Mouse (Mus musculus): ENCODE results near the gene Mex3b.
A peak's percentile ranks its signal among the peaks of the same experiment; 100 is the strongest.

The Mex3b gene

GRCm38 (mm10) chr7:82858611-82859010 lies 8.5 kb upstream of the Mex3b start:
- Histone ChIP-seq H3K27me3 (ENCODE audit: control insufficient read depth, insufficient read depth, low read length, poor library complexity, severe bottlenecking) (no peaks in the 10 kb centered on the region), H3K36me3 (ENCODE audit: control insufficient read depth, insufficient read depth, low read length, poor library complexity, severe bottlenecking) (no peaks in the 10 kb centered on the region)
- no peak for DNase-seq (ENCODE audit: low read depth, low spot score)

- no peaks in the 10 kb centered on the region for H3K27me3 ChIP-seq (ENCODE audit: control insufficient read depth, insufficient read depth, low read length, poor library complexity, severe bottlenecking)
- no peaks in the 10 kb centered on the region for H3K36me3 ChIP-seq (ENCODE audit: control insufficient read depth, insufficient read depth, low read length, poor library complexity, severe bottlenecking)
- no peak for DNase-seq (ENCODE audit: low read depth, low spot score)
These were observed 6.5 kb upstream of the Mex3b start for GRCm38 (mm10) chr7:82860626-82861025.

GRCm38 (mm10) chr7:82863341-82863740 lies 3.8 kb upstream of the Mex3b start:
- DNase-seq (ENCODE audit: low read depth, low spot score), result no peak
- H3K36me3 ChIP-seq (ENCODE audit: control insufficient read depth, insufficient read depth, low read length, poor library complexity, severe bottlenecking), result no peaks in the 10 kb centered on the region
- no peaks in the 10 kb centered on the region for H3K27me3 ChIP-seq (ENCODE audit: control insufficient read depth, insufficient read depth, low read length, poor library complexity, severe bottlenecking)

GRCm38 (mm10) chr7:82864260-82864990 lies 2.7 kb upstream of the Mex3b start:
- Histone ChIP-seq H3K36me3 (ENCODE audit: control insufficient read depth, insufficient read depth, low read length, poor library complexity, severe bottlenecking) (no peaks in the 10 kb centered on the region), H3K27me3 (ENCODE audit: control insufficient read depth, insufficient read depth, low read length, poor library complexity, severe bottlenecking) (no peaks in the 10 kb centered on the region)
- no peak for DNase-seq (ENCODE audit: low read depth, low spot score)

- DNase-seq (ENCODE audit: low read depth, low spot score), result peak; percentile 59
- H3K27me3 ChIP-seq (ENCODE audit: control insufficient read depth, insufficient read depth, low read length, poor library complexity, severe bottlenecking), result no peaks in the 10 kb centered on the region
These were observed 2.0 kb upstream of the Mex3b start for GRCm38 (mm10) chr7:82864991-82865771.

GRCm38 (mm10) chr7:82865834-82866485 lies 1.2 kb upstream of the Mex3b start:
- H3K27me3 ChIP-seq (ENCODE audit: control insufficient read depth, insufficient read depth, low read length, poor library complexity, severe bottlenecking), result no peaks in the 10 kb centered on the region
- peak; percentile 99 for DNase-seq (ENCODE audit: low read depth, low spot score)
- H3K36me3 ChIP-seq (ENCODE audit: control insufficient read depth, insufficient read depth, low read length, poor library complexity, severe bottlenecking), result no peaks in the 10 kb centered on the region

More at GRCm38 (mm10) chr7:82864991-82865771, 2.0 kb upstream of the Mex3b start:
- no peaks in the 10 kb centered on the region for H3K36me3 ChIP-seq (ENCODE audit: control insufficient read depth, insufficient read depth, low read length, poor library complexity, severe bottlenecking)

- peak; percentile 91 for DNase-seq (ENCODE audit: low read depth, low spot score)
These were observed 455 bp upstream of the Mex3b start for GRCm38 (mm10) chr7:82866486-82867270.

GRCm38 (mm10) chr7:82868309-82869230 lies 1.4 kb downstream of the Mex3b start:
- Histone ChIP-seq H3K27me3 (ENCODE audit: control insufficient read depth, insufficient read depth, low read length, poor library complexity, severe bottlenecking) (no peaks in the 10 kb centered on the region), H3K36me3 (ENCODE audit: control insufficient read depth, insufficient read depth, low read length, poor library complexity, severe bottlenecking) (no peaks in the 10 kb centered on the region)
- peak; percentile 41 for DNase-seq (ENCODE audit: low read depth, low spot score)

More at GRCm38 (mm10) chr7:82866486-82867270, 455 bp upstream of the Mex3b start:
- Histone ChIP-seq H3K27me3 (ENCODE audit: control insufficient read depth, insufficient read depth, low read length, poor library complexity, severe bottlenecking) (no peaks in the 10 kb centered on the region), H3K36me3 (ENCODE audit: control insufficient read depth, insufficient read depth, low read length, poor library complexity, severe bottlenecking) (no peaks in the 10 kb centered on the region)

GRCm38 (mm10) chr7:82869231-82870147 lies 2.4 kb downstream of the Mex3b start:
- DNase-seq (ENCODE audit: low read depth, low spot score), result no peak
- Histone ChIP-seq H3K36me3 (ENCODE audit: control insufficient read depth, insufficient read depth, low read length, poor library complexity, severe bottlenecking) (no peaks in the 10 kb centered on the region), H3K27me3 (ENCODE audit: control insufficient read depth, insufficient read depth, low read length, poor library complexity, severe bottlenecking) (no peaks in the 10 kb centered on the region)

GRCm38 (mm10) chr7:82870148-82870513 lies 3.0 kb downstream of the Mex3b start:
- H3K27me3 ChIP-seq (ENCODE audit: control insufficient read depth, insufficient read depth, low read length, poor library complexity, severe bottlenecking), result no peaks in the 10 kb centered on the region
- no peak for DNase-seq (ENCODE audit: low read depth, low spot score)
- H3K36me3 ChIP-seq (ENCODE audit: control insufficient read depth, insufficient read depth, low read length, poor library complexity, severe bottlenecking), result no peaks in the 10 kb centered on the region

GRCm38 (mm10) chr7:82876551-82876950 lies 9.4 kb downstream of the Mex3b start:
- DNase-seq (ENCODE audit: low read depth, low spot score), result peak; percentile 61
- Histone ChIP-seq H3K36me3 (ENCODE audit: control insufficient read depth, insufficient read depth, low read length, poor library complexity, severe bottlenecking) (no peaks in the 10 kb centered on the region), H3K27me3 (ENCODE audit: control insufficient read depth, insufficient read depth, low read length, poor library complexity, severe bottlenecking) (no peaks in the 10 kb centered on the region)

GRCm38 (mm10) chr7:82880016-82880415 lies 12.9 kb downstream of the Mex3b start:
- no peaks in the 10 kb centered on the region for H3K36me3 ChIP-seq (ENCODE audit: control insufficient read depth, insufficient read depth, low read length, poor library complexity, severe bottlenecking)
- H3K27me3 ChIP-seq (ENCODE audit: control insufficient read depth, insufficient read depth, low read length, poor library complexity, severe bottlenecking), result no peaks in the 10 kb centered on the region; the same call in 1 of the 2 replicates
- no peak for DNase-seq (ENCODE audit: low read depth, low spot score)

- Histone ChIP-seq H3K36me3 (ENCODE audit: control insufficient read depth, insufficient read depth, low read length, poor library complexity, severe bottlenecking) (no peaks in the 10 kb centered on the region), H3K27me3 (ENCODE audit: control insufficient read depth, insufficient read depth, low read length, poor library complexity, severe bottlenecking) (no peaks in the 10 kb centered on the region; the same call in 1 of the 2 replicates)
- no peak for DNase-seq (ENCODE audit: low read depth, low spot score)
These were observed 13.6 kb downstream of the Mex3b start for GRCm38 (mm10) chr7:82880700-82881099.
